Mouse (Mus musculus) limb, embryonic 11.5 days (tissue): ENCODE data around the gene Col15a1. TPM values are rescaled to one million over a fixed set of nuclear protein-coding genes. Genes with fewer than 3 reads are reported as not detected.

ENCODE experiments used
- ATAC-seq: fragments of 200-750 bp; cut with Nextera tagmentation; 2 replicates; pipeline ENCODE4 v1.8.0; 2017; ENCODE audit warnings: low read depth; ENCODE audit not compliant: insufficient number of reproducible peaks, low FRiP score, low TSS enrichment
- DNase-seq: peaks from one replicate; pipeline ENCODE4 v3.0.0-alpha.2; 2015; ENCODE audit warnings: low spot score
- H3K27ac ChIP-seq: fragments of 300-500 bp; sonication (generic); replicated peaks from 2 replicates; pipeline ENCODE4 v1.5.1; 2014; ENCODE audit warnings: low read depth, mild to moderate bottlenecking, low read length
- H3K27me3 ChIP-seq: fragments of 300-500 bp; sonication (generic); 2 replicates; pipeline ENCODE4 v1.6.1; 2014; ENCODE audit warnings: mild to moderate bottlenecking, low read length, mixed read lengths; ENCODE audit not compliant: control insufficient read depth, insufficient read depth
- H3K36me3 ChIP-seq: fragments of 300-500 bp; sonication (generic); 2 replicates; pipeline ENCODE4 v1.6.1; 2014; ENCODE audit warnings: mild to moderate bottlenecking, low read length, moderate library complexity, mixed read lengths; ENCODE audit not compliant: control insufficient read depth, insufficient read depth
- H3K4me1 ChIP-seq: fragments of 300-500 bp; sonication (generic); 2 replicates; pipeline ENCODE4 v1.6.1; 2014; ENCODE audit warnings: low read length, mixed read lengths; ENCODE audit not compliant: control insufficient read depth, insufficient read depth
- H3K4me2 ChIP-seq: fragments of 300-500 bp; sonication (generic); 2 replicates; pipeline ENCODE4 v1.6.1; 2014; ENCODE audit warnings: low read depth, mild to moderate bottlenecking, moderate library complexity; ENCODE audit not compliant: severe bottlenecking
- H3K4me3 ChIP-seq: fragments of 300-500 bp; sonication (generic); 2 replicates; pipeline ENCODE4 v1.5.1; 2014; ENCODE audit warnings: low read depth, low read length
- H3K9ac ChIP-seq: fragments of 300-500 bp; sonication (generic); 2 replicates; pipeline ENCODE4 v1.6.1; 2014; ENCODE audit warnings: mild to moderate bottlenecking, low read length
- H3K9me3 ChIP-seq: fragments of 300-500 bp; sonication (generic); 2 replicates; pipeline ENCODE4 v1.6.1; 2016; ENCODE audit warnings: low read length; ENCODE audit not compliant: control insufficient read depth
- WGBS: fragments of 180-500 bp; shearing (Covaris S2); extraction: QIAGEN DNeasy Blood & Tissue Kit; methylation state at CpG from one replicate; pipeline ENCODE4 v1.1.7; 2014; 5-methylcytosine and 5-hydroxymethylcytosine counted together
- polyA plus RNA-seq: library from polyadenylated mRNA; unstranded; fragments of >200 nt; fragmentation: Nextera tagmentation; extraction: Ambion mirVana; gene quantifications from 2 replicates; pipeline ENCODE4 v1.2.1, GENCODE M21; 2014

Col15a1 gene
- polyA plus RNA-seq, 1 experiment from 2014 or later: 8.6 TPM

- WGBS: 78% methylated on average over 1 of the region's 1 CpGs
- Histone ChIP-seq H3K4me3 (no peak overlapping the region), H3K27ac (no peak overlapping the region), H3K36me3 (no peaks in the 10 kb centered on the region), H3K4me1 (no peaks in the 10 kb centered on the region), H3K4me2 (no peak overlapping the region), H3K27me3 (no peaks in the 10 kb centered on the region), H3K9me3 (no peaks in the 10 kb centered on the region), H3K9ac (no peak overlapping the region)
- DNase-seq (no peak), ATAC-seq (no peak)
These were observed 116.2 kb downstream of the Col15a1 start for GRCm38 (mm10) chr4:47324206-47324605.

- Histone ChIP-seq H3K27ac (no peak overlapping the region), H3K4me2 (no peak overlapping the region), H3K27me3 (no peaks in the 10 kb centered on the region), H3K4me3 (no peak overlapping the region), H3K36me3 (no peaks in the 10 kb centered on the region), H3K9ac (no peak overlapping the region), H3K9me3 (no peaks in the 10 kb centered on the region), H3K4me1 (no peaks in the 10 kb centered on the region)
- no peak for DNase-seq
- 89% methylated on average over 3 of the region's 3 CpGs for WGBS
- ATAC-seq: no peak
These were observed 119.8 kb downstream of the Col15a1 start for GRCm38 (mm10) chr4:47327782-47328181.

- Histone ChIP-seq H3K4me2 (no peak overlapping the region), H3K36me3 (no peaks in the 10 kb centered on the region), H3K4me3 (no peak overlapping the region), H3K9ac (no peak overlapping the region), H3K27me3 (no peaks in the 10 kb centered on the region), H3K9me3 (no peaks in the 10 kb centered on the region), H3K27ac (no peak overlapping the region), H3K4me1 (no peaks in the 10 kb centered on the region)
- no peak for DNase-seq
- WGBS: 12% methylated on average over 1 of the region's 1 CpGs
- ATAC-seq: no peak
These were observed 121.3 kb downstream of the Col15a1 start for GRCm38 (mm10) chr4:47329285-47329684.

GRCm38 (mm10) chr4:47330378-47331052, 122.6 kb downstream of the Col15a1 start:
- DNase-seq: no peak
- WGBS: 90% methylated on average over 13 of the region's 13 CpGs
- no peaks in the 10 kb centered on the region for H3K4me1 ChIP-seq
- ATAC-seq: no peak
- H3K4me3 ChIP-seq: no peak overlapping the region
- H3K36me3 ChIP-seq: no peaks in the 10 kb centered on the region
- H3K4me2 ChIP-seq: no peak overlapping the region
- H3K27ac ChIP-seq: no peak overlapping the region
- H3K9ac ChIP-seq: no peak overlapping the region
- H3K27me3 ChIP-seq: no peaks in the 10 kb centered on the region
- no peaks in the 10 kb centered on the region for H3K9me3 ChIP-seq

GRCm38 (mm10) chr4:47332812-47333343, 124.9 kb downstream of the Col15a1 start:
- DNase-seq (no peak), ATAC-seq (no peak)
- WGBS: 88% methylated on average over 6 of the region's 6 CpGs

GRCm38 (mm10) chr4:47333541-47333940, 125.6 kb downstream of the Col15a1 start:
- Histone ChIP-seq H3K9ac (no peak overlapping the region), H3K27ac (no peak overlapping the region), H3K27me3 (no peaks in the 10 kb centered on the region), H3K4me2 (no peak overlapping the region), H3K36me3 (no peaks in the 10 kb centered on the region), H3K9me3 (no peaks in the 10 kb centered on the region), H3K4me1 (no peaks in the 10 kb centered on the region), H3K4me3 (no peak overlapping the region)
- ATAC-seq: no peak
- no peak for DNase-seq
- 89% methylated on average over 3 of the region's 3 CpGs for WGBS

More at GRCm38 (mm10) chr4:47332812-47333343, 124.9 kb downstream of the Col15a1 start:
- Histone ChIP-seq H3K4me1 (no peaks in the 10 kb centered on the region), H3K9ac (no peak overlapping the region), H3K9me3 (no peaks in the 10 kb centered on the region), H3K4me2 (no peak overlapping the region), H3K27me3 (no peaks in the 10 kb centered on the region), H3K27ac (no peak overlapping the region), H3K36me3 (no peaks in the 10 kb centered on the region), H3K4me3 (no peak overlapping the region)

GRCm38 (mm10) chr4:47336941-47337600, 129.1 kb downstream of the Col15a1 start:
- H3K27me3 ChIP-seq: no peaks in the 10 kb centered on the region
- H3K9ac ChIP-seq: no peak overlapping the region
- 85% methylated on average over 3 of the region's 3 CpGs for WGBS
- no peaks in the 10 kb centered on the region for H3K36me3 ChIP-seq
- no peak overlapping the region for H3K4me3 ChIP-seq
- no peaks in the 10 kb centered on the region for H3K9me3 ChIP-seq
- H3K4me1 ChIP-seq: no peaks in the 10 kb centered on the region
- H3K4me2 ChIP-seq: no peak overlapping the region
- DNase-seq: no peak
- no peak for ATAC-seq
- no peak overlapping the region for H3K27ac ChIP-seq

GRCm38 (mm10) chr4:47342632-47343031, 134.7 kb downstream of the Col15a1 start:
- no peaks in the 10 kb centered on the region for H3K9me3 ChIP-seq
- ATAC-seq (no peak), DNase-seq (no peak)
- no peak overlapping the region for H3K4me2 ChIP-seq
- no peaks in the 10 kb centered on the region for H3K27me3 ChIP-seq
- 0 out of 2 replicates have a peak, but pooled peaks cover 3% of the 10 kb centered on the region for H3K4me1 ChIP-seq
- H3K27ac ChIP-seq: no peak overlapping the region
- H3K9ac ChIP-seq: no peak overlapping the region
- 42% methylated on average over 8 of the region's 8 CpGs for WGBS
- no peak overlapping the region for H3K4me3 ChIP-seq
- H3K36me3 ChIP-seq: no peaks in the 10 kb centered on the region
